Mouse (Mus musculus) liver, postnatal 0 days (tissue): ENCODE data around the gene Drosha. TPM values are rescaled to one million over a fixed set of nuclear protein-coding genes. Genes with fewer than 3 reads are reported as not detected.
"Not testable (repeated sequence)": the region's sequence is repeated elsewhere in the genome, so short reads cannot be mapped to it uniquely, and the experiment has no call there.

Source experiments
- ATAC-seq: fragments of 200-750 bp; cut with Nextera tagmentation; 2 replicates; pipeline ENCODE4 v1.8.0; 2017; ENCODE audit warnings: mild to moderate bottlenecking, moderate library complexity
- DNase-seq: peaks from one replicate; pipeline ENCODE4 v3.0.0-alpha.2; 2016
- H3K27ac ChIP-seq: fragments of 300-500 bp; sonication (generic); 2 replicates; pipeline ENCODE4 v1.5.1; 2014; ENCODE audit warnings: antibody characterized with exemption, moderate library complexity, mild to moderate bottlenecking, low read depth
- H3K27me3 ChIP-seq: fragments of 300-500 bp; sonication (generic); 2 replicates; pipeline ENCODE4 v1.6.1; 2014; ENCODE audit warnings: low read length, control low read depth, mixed read lengths; ENCODE audit not compliant: insufficient read depth
- H3K36me3 ChIP-seq: fragments of 300-500 bp; sonication (generic); replicated peaks from 2 replicates; pipeline ENCODE4 v1.6.1; 2014; ENCODE audit warnings: mild to moderate bottlenecking, control low read depth, low read length, moderate library complexity, mixed read lengths; ENCODE audit not compliant: insufficient read depth
- H3K4me1 ChIP-seq: fragments of 300-500 bp; sonication (generic); 2 replicates; pipeline ENCODE4 v1.6.1; 2014; ENCODE audit warnings: antibody characterized with exemption, mild to moderate bottlenecking, control low read depth; ENCODE audit not compliant: insufficient read depth
- H3K4me2 ChIP-seq: fragments of 300-500 bp; sonication (generic); 2 replicates; pipeline ENCODE4 v1.6.1; 2014; ENCODE audit warnings: low read depth, mild to moderate bottlenecking, low read length, moderate library complexity, mixed read lengths
- H3K4me3 ChIP-seq: fragments of 300-500 bp; sonication (generic); 2 replicates; pipeline ENCODE4 v1.5.1; 2014; ENCODE audit warnings: low read depth, low read length
- H3K9ac ChIP-seq: fragments of 300-500 bp; sonication (generic); replicated peaks from 2 replicates; pipeline ENCODE4 v1.6.1; 2014; ENCODE audit warnings: mild to moderate bottlenecking, moderate library complexity
- H3K9me3 ChIP-seq: fragments of 300-500 bp; sonication (generic); 2 replicates; pipeline ENCODE4 v1.6.1; 2016; ENCODE audit warnings: mild to moderate bottlenecking, control low read depth, low read length, mixed read lengths
- CTCF ChIP-seq: sonication (generic); IDR thresholded peaks from 2 replicates; pipeline ENCODE4 v1.5.1; 2016; ENCODE audit warnings: antibody characterized with exemption, low read depth
- EP300 ChIP-seq: IDR thresholded peaks from 2 replicates; pipeline ENCODE4 v1.6.1; 2016; ENCODE audit warnings: antibody characterized with exemption, low read depth, mild to moderate bottlenecking
- WGBS: fragments of 180-500 bp; shearing (Covaris S2); extraction: QIAGEN DNeasy Blood & Tissue Kit; methylation state at CpG from one replicate; pipeline ENCODE4 v1.1.7; 2014; ENCODE audit not compliant: insufficient replicate concordance; 5-methylcytosine and 5-hydroxymethylcytosine counted together
- polyA plus RNA-seq: library from polyadenylated mRNA; unstranded; fragments of >200 nt; fragmentation: Nextera tagmentation; extraction: Ambion mirVana; gene quantifications from 2 replicates; pipeline ENCODE4 v1.2.1, GENCODE M21; 2015

The Drosha gene
- polyA plus RNA-seq, 1 experiment from 2014 or later: 5.2 TPM

DNA sequence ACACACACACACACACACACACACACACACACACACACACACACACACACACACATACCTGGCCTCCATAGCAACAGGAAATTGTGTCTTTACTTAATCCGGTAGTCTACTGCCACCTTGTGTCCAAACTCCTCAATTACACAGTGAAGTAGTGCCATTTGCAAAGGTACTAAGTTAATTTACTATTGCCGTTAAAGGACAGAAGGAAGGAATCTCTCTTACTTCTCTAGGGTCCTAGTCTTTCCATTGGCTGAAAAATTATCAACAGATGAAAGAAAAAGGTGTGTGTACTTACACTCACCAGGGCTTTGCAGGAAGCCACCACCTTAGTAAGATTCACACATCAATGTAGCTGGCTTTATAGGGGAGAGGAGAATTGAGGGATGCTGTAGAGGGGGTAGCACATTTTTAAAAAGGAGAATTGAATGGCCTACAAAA lies 29.1 kb upstream of the Drosha start:
- Histone ChIP-seq H3K9me3 (no peaks in the 10 kb centered on the region), H3K27me3 (no peaks in the 10 kb centered on the region), H3K4me1 (no peaks in the 10 kb centered on the region), H3K4me3 (no peak overlapping the region), H3K36me3 (no peaks in the 10 kb centered on the region), H3K27ac (no peak overlapping the region), H3K4me2 (no peak overlapping the region), H3K9ac (no peak overlapping the region)
- DNase-seq (peak; percentile 49), ATAC-seq (peak; percentile 56; the same call in 1 of the 2 replicates)
- TF ChIP-seq EP300 (no peak), CTCF (peak; percentile 88)
- 0% methylated on average over 2 of the region's 2 CpGs for WGBS

DNA sequence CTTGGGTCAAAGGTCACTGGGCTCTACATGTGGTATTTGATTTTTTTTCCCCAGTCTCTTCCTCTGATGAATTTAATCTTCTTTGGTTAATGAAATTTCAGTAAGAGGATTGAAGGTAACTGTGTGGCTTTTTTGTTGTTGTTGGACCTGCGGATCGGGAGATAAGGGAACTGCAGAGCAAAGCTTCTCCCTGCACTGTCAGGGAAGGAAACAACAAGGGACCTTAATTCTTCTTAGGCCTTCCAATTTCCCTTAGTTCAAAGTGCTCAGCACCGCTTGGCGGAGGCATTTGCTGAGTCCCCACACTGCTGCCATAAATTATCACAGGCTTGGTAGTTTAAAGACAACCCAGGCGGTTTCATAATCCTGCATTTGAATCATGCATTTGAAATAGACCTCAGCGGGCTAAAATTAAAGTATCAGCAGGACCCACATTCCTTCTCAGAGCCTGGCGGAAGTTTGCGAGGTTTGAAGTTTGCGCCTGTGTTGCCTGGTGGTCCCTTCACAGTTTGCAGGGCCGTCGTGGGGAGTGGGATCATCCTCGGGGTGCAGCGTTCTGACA lies 28.6 kb upstream of the Drosha start:
- TF ChIP-seq EP300 (no peak), CTCF (no peak)
- Histone ChIP-seq H3K4me1 (no peaks in the 10 kb centered on the region), H3K4me2 (no peak overlapping the region), H3K36me3 (no peaks in the 10 kb centered on the region), H3K27me3 (no peaks in the 10 kb centered on the region), H3K9ac (no peak overlapping the region), H3K9me3 (no peaks in the 10 kb centered on the region), H3K27ac (no peak overlapping the region), H3K4me3 (no peak overlapping the region)
- WGBS: 59% methylated on average over 13 of the region's 13 CpGs
- no peak for DNase-seq
- no peak for ATAC-seq

DNA sequence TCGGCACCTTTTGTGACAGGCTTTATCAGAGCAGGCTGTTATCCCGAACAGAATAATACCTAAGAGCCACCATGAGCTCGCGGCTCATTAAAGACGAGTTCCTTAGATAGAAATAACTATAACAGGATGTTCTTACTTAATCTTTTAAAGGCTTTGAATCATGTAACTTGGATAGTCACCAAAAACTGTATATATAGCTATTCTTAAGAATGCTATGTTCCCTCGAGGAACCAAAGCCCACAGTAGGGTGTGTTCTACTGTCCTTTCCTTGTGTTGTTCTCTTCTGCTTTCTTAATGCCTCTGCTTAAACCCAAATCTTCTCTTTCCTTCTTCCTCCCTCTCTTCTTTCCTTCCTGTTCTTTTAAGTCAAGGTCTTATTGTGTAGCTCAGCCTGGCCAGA lies 26.6 kb upstream of the Drosha start:
- H3K36me3 ChIP-seq: no peaks in the 10 kb centered on the region
- ATAC-seq: no peak
- TF ChIP-seq EP300 (no peak), CTCF (no peak)
- no peak for DNase-seq
- H3K4me1 ChIP-seq: no peaks in the 10 kb centered on the region
- H3K27me3 ChIP-seq: no peaks in the 10 kb centered on the region
- H3K4me3 ChIP-seq: no peak overlapping the region
- H3K4me2 ChIP-seq: no peak overlapping the region
- H3K27ac ChIP-seq: no peak overlapping the region
- no peak overlapping the region for H3K9ac ChIP-seq
- H3K9me3 ChIP-seq: no peaks in the 10 kb centered on the region
- 64% methylated on average over 6 of the region's 6 CpGs for WGBS

DNA sequence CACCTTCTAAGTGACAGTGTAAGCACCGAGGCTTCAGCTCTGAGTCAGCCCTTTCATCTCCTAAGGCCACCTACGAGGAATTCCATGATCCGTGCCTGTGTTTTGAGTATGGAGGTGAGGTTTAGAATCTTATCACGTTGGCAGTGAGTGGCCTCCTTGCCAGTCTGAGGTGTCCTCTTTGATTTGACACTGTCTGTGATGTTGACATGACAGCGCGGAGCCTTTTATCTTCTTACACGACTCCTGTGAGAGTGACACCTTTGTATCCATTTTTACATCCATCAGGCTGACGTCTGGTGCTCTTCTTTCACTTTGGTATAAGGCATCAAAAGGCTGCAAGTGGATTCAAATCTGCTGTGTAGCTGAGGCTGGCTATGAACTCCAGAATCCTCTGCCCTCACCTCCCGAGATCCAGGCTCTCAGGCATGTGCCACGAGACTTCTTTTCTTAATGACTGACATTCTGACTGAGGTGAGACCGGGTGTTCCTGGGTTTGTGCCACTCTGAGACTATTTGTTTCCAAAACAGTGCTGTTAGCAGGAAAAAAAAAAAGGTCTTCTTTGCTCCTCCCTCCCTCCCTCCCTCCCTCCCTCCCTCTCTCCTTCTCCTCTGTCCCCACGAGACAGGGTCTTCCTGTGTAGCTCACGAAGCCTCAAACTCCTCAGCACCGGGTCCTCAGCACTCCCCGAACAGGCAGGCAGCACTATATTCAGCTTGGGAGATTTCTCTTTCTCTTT lies 24.0 kb upstream of the Drosha start:
- H3K27ac ChIP-seq: no peak overlapping the region
- no peaks in the 10 kb centered on the region for H3K36me3 ChIP-seq
- H3K4me1 ChIP-seq: no peaks in the 10 kb centered on the region
- no peaks in the 10 kb centered on the region for H3K27me3 ChIP-seq
- H3K4me2 ChIP-seq: no peak overlapping the region
- no peaks in the 10 kb centered on the region for H3K9me3 ChIP-seq
- TF ChIP-seq EP300: no peak
- TF ChIP-seq CTCF: no peak
- ATAC-seq (no peak), DNase-seq (no peak)
- 47% methylated on average over 15 of the region's 15 CpGs for whole genome bisulfite sequencing
- H3K9ac ChIP-seq: no peak overlapping the region
- no peak overlapping the region for H3K4me3 ChIP-seq

DNA sequence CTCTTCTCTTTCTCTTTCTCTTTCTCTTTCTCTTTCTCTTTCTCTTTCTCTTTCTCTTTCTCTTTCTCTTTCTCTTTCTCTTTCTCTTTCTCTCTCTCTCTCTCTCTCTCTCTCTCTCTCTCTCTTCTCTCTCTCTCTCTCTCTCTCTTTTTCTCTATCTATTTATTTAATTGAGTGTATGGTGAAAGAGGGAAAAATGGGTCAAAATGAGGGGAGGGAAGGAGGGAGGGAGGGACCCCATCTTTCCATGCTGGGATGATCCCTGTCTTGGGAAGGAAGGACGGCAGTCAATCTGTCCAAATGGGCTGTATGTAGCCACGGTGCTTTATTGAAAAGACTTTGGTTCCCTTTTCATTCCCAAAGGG lies 23.5 kb upstream of the Drosha start:
- 76% methylated on average over 2 of the region's 2 CpGs for WGBS

DNA sequence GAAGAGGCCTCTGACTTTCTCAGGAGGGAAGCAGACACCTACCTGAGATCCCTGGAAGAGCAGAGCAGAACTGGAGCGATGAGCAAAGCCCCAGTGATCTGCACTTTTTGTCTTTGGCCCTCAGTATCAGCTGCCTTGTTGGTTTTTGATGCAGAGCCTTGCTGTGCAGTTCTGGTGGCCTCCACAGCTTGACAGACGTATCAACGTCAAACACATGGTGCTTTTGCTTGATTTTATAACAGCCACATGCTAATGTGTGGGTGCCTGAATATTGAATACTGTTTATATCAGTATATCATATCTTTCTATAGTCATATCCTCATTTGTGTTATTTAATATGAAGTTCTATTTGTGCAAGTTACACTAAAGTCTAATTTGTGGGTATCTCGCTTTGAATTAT lies 19.5 kb upstream of the Drosha start:
- Histone ChIP-seq H3K27ac (no peak overlapping the region), H3K4me2 (no peak overlapping the region), H3K27me3 (no peaks in the 10 kb centered on the region), H3K9me3 (no peaks in the 10 kb centered on the region), H3K9ac (no peak overlapping the region), H3K4me3 (no peak overlapping the region), H3K4me1 (no peaks in the 10 kb centered on the region), H3K36me3 (peaks cover 28% of the 10 kb centered on the region)
- ATAC-seq (no peak), DNase-seq (no peak)
- WGBS: 69% methylated on average over 4 of the region's 4 CpGs
- TF ChIP-seq EP300 (no peak), CTCF (no peak)

More for the DNA sequence above, 23.5 kb upstream of the Drosha start:
- H3K36me3 ChIP-seq, H3K4me3 ChIP-seq, ATAC-seq, H3K4me1 ChIP-seq, H3K27me3 ChIP-seq, DNase-seq, H3K9me3 ChIP-seq, H3K4me2 ChIP-seq, H3K9ac ChIP-seq, H3K27ac ChIP-seq: not testable (repeated sequence)
